Mouse (Mus musculus): ENCODE results near the gene Eps8l1.

Eps8l1 gene

GRCm38 (mm10) chr7:4478796-4479291 lies 18.4 kb downstream of the Eps8l1 start:
- no peak for DNase-seq

- DNase-seq: peak; percentile 66 to 75
These were observed 19.2 kb downstream of the Eps8l1 start for GRCm38 (mm10) chr7:4479674-4480073.

GRCm38 (mm10) chr7:4482281-4482680 lies 21.8 kb downstream of the Eps8l1 start:
- DNase-seq: no peak

DNA sequence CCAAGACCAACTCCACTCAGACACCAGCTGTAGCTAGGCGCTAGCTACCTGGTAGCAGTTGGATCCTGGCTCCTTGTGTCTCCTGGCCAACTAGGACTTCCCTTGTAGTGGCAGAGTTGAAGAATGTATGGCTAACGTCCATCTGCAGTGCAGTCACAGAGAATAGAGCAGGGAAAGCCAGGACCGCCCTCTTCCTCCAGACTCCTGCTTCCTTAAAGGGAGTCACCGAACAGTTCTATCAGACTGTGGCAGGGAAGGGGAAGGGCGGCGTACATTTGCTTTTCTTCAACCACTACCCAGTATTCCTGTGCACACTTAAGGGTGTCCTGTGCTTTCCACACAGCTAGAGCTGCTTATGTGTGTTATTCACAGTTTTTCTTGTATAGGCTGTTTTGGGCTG lies 30.8 kb downstream of the Eps8l1 start:
- no peak for DNase-seq

GRCm38 (mm10) chr7:4492284-4493224 lies 32.1 kb downstream of the Eps8l1 start:
- DNase-seq: no peak

DNA sequence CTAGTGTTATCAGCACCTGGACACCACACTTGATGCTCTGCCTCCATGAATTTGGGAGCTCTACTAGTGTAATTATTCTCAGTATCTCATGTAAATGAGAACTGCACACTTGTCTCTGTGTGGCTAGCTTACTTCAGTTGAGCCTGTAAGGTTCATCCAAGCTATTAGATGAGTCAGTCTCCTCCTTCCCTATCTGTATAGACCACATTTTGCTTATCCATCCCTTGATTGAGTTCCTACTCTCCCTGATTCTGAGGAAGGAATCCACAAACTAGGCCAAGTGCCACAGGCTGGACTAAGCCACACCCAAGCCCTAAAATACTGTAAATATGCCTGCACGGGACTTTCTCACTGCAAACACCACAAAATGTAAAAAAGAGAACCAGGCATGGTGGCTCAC lies 33.5 kb downstream of the Eps8l1 start:
- DNase-seq: no peak

- DNase-seq: no peak
These were observed 36.0 kb downstream of the Eps8l1 start for GRCm38 (mm10) chr7:4496468-4496867.

DNA sequence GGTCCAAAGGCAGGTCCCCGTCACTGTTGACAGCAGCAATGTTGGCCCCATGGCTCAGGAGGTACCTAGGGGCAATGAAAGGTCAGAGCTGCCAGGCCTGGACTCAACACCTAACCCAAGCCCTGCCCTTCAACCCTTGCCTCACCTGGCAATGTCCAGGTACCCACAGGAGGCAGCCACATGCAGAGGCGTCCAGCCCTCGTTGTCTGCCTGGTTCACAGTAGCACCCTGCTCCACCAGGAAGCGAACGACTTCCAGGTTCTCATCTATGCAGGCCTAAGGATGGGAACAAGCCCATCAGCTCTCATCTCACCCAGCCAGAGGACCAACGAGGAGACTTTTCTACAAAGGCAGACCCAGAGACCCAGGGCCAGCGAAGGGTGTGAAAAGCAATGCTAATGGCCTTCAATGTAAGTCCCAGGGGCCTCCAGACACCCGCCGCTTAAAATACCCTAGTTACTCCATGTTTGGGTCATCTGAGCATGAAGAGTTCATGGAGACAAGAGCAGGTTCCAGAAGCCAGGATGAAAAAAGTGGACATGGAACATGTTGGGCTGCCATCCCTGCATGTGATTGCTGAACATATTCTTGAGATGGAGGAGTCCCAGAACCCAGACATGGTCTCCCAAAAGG lies 36.9 kb downstream of the Eps8l1 start:
- no peak for DNase-seq

- peak; percentile 48 to 54 for DNase-seq
These were observed 37.8 kb downstream of the Eps8l1 start for GRCm38 (mm10) chr7:4498251-4498650.

GRCm38 (mm10) chr7:4499034-4499433 lies 38.6 kb downstream of the Eps8l1 start:
- no peak for DNase-seq

DNA sequence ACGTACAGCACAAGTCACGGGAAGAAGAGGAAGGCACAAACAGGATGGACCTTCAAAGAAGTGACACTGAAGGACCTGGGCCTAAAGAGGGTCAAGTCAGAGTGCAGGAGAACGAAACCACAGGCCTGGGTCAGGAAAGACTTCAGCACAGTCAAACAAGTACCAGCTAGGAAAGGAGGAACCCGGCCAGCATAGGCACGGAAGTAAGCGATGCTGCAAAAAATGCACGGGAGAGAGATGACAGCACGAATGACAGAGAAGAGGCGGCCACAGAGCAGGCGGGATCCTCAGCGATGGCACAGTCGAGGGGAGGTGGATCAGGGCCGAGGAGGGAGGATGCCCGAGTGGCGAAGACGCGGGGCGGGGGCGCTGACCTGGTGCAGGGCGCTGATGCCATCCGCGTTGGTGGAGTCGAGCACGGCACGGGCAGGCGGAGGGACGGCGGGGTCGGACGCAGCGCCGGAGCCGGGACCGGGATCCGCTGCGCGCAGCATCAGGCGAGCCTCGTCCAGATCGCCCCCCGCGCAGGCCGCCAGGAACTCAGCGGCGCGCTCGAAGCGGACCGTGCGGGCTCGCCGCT lies 40.5 kb downstream of the Eps8l1 start:
- DNase-seq: peak; percentile 74 to 80

- peak; percentile 97 to 98 for DNase-seq
These were observed 41.3 kb downstream of the Eps8l1 start, which contains the start of gene Ppp1r12c for GRCm38 (mm10) chr7:4501558-4502397. Gene Ppp1r12c, minus strand, starts transcription at chr7:4501680.

DNA sequence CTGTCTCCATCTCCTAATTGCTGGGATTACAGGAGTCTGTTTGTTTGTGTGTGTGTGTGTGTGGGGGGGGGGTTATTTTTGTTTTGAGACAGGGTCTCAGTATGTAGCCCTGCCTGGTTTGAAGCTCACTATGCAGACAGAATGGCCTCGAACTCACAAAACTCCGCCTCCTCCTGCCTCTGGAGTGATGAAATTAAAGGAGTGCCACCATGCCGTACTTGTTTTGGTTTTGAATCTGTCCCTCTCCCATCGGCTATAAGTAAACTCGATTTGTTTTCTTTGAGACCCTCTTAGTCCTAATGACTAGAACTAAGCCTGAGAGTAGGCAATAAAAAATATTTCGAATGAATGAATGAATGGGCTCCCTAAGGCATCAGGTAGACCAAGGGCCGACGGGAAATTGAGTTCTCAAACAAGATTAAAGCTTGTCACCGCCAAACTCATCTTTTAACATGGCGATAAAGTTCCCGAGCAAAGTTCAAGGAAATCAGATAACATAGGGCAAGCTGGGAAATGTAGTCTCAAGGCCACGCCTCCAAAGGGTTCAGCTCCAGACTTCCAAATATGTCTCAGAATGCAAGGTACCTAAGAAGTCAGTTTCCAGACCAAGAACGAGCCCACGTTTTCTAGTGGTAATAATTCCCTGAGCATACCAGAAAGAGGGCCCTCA lies 42.1 kb downstream of the Eps8l1 start:
- DNase-seq: peak; percentile 46 to 66

DNA sequence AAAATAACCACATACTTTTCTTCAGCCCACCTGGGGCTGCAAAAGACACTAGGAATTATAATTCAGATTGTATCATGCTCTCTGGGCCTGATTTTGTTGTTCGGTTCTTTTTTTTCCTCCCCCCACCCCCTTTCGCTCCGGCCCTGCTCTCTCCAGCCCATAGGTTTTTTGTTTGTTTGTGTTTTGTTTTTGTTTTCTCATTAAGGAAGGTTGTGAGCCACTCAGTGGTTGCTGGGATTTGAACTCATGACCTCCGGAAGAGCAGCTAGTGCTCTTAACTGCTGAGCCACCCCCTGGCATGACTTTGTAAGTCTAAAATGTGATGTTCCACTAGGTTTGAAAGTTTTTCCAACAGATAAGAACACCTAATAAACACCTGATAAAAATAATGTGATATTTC lies 42.6 kb downstream of the Eps8l1 start:
- DNase-seq: no peak

DNA sequence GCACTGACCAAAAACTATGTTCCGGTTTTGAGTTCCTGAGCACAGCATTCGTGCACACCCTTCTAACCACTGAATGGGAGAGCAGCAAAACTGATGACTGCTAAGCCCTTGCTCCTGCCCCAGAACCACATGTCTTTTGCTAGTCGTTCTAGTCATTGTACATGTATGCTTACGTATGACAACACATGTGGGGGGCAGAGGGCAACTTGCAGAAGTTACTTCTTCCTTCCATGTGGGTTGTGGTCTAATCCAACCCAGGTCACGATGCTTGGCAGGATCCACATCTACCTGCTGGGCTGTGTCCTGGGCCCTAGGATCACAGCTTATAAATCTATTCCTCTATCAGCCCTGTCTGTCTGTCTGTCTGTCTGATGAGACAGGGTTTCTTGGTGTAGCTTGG lies 43.4 kb downstream of the Eps8l1 start:
- no peak for DNase-seq

DNA sequence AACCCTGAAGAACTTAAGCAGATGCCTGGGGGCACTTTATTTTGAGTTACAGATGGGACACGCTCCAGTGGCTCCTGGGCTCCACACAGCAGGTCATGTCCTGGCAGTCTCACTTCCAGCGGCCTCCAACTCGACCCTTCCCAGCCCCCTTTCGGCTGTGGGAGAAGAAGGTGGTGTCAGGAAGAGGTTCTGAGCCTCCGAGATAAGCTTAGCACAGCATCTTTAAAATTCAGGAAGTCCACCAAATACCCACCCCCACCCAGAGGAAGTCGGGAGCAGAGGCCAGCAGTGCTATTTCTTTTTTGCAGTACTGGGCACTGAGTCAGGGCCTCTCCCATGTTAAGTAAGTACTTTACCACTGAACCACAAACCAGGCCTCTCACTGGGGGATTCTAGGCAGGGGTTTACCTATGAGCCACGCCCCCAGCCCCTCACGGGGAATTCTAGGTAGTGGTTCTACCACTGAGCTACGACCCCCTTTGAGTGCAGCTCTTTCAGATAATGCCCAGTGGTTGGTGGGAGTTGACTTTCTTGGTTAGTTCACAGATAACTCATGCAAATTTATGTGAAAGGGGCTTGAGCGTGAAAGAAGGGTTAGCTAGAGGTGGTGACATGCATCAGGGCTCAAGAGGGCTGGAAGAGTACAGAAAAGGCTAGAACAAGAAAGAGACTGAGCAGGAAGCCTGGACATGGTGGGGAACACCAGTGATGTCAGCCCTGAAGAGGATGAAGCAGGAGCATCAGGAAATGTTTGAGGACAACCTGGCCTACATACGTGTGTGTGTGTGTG lies 44.4 kb downstream of the Eps8l1 start:
- DNase-seq: no peak

DNA sequence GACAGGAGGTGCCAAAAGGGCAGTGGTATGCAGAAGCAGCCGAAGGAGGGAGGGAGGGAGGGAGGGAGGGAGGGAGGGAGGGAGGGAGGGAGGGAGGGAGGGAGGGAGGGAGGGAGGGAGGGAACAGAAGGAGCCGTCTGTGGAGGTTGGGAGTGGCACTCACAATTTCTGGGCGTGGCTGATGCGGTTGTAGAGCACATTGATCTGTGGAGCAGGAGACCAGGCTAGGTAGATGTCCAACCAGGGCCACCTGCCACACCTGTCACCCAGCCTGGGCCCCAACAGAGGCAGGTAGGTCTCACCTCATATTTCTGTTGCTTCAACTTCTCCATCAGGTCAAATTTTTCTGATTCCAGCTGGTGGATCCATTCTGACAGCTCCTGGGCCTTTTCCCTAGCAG lies 46.7 kb downstream of the Eps8l1 start:
- no peak for DNase-seq

DNA sequence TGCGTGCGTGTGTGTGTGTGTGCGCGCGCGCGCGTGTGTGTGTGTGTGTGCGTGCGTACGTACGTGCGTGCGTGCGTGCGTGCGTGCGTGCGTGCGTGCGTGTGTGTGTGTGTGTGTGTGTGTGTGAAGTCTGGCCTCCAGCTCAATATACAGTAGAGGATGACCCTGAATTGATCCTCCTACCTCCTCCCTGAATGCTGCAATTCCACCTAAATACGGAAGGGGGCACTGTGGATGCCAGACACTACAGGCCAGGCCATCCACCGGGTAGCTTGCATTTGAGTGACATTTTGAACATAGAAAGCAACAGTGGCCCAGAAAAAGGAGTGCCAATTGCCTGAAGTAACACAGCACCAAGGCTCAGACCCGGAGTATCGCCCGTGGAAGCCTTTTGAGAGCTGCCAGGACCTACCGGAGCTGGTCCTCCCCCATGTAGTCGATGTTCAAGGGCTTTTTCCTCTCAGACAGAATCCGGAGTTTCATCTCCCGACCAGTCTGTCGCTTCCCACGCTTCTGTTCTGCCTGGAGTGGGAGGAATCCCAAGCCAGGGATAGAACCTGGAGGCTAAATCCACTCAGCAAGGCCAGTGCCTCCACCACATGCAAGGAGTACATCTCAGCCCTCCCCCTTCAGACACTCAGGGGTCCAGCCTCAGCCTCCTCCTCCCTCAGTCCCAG lies 47.7 kb downstream of the Eps8l1 start:
- no peak for DNase-seq

GRCm38 (mm10) chr7:4508739-4509116 lies 48.3 kb downstream of the Eps8l1 start:
- DNase-seq: no peak

DNA sequence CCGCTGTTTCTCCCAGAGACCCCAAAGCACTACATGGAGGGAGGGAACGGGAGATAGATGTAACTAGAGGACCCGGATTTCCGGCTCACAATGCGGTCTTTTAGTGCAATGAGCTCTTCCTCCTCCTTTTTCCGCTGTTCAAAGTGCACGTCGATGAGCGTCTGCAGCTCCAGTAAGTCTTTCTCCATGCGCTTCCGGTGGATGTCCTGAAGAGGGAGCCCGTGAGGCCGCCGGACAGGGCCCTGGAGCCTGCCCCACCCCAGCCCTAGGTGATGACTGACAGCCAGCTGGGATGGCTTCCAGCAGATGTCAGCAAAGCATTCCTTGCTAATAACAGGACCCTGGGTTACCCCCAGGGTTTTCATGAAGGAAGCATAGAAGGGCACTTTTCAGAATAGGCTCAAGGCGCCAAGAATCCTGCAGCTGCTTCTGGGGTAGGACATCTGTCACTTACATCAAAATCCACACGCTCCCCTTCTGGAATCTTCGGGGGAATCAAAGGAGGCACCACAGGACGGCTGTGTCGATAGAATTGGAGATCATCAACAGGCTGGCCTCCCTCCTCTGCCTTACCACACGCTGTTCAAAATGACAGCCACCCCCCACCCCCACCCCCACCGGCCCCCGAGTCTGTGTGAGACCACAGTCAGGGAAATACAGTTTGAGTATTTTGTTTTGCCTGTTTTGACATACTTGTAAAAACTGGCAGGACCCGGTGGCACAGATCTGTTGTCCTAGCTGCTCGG lies 49.6 kb downstream of the Eps8l1 start:
- DNase-seq: peak; percentile 72 to 77

All from cerebellum, postnatal 14 days (tissue).